Mouse (Mus musculus): Measurements from ENCODE around the gene Gns.

- TF ChIP-seq CTCF (IDR thresholded peaks at IDR 0.05; ENCODE audit: low read depth) (no peak), EP300 (IDR thresholded peaks at IDR 0.05; ENCODE audit: low read depth) (no peak)
Observed at GRCm38 (mm10) chr10:121435546-121436257, 70.8 kb downstream of the Gns start.

Data from liver, embryonic 14.5 days (tissue).